Mouse (Mus musculus): ENCODE data around the gene Samt4. TPM values are rescaled to one million over a fixed set of nuclear protein-coding genes. Genes with fewer than 3 reads are reported as not detected.

The Samt4 gene
- not detected for total RNA-seq (2023)

GRCm38 (mm10) chrX:154481702-154482101 lies at the start of gene Samt4:
TSS of gene Samt4 (plus strand) at chrX:154482002.

Other genes starting within 250 kb of the Samt4 start
- not detected for gene 4930524N10Rik, start 138.6 kb upstream of the Samt4 start, total RNA-seq (2023)
- gene Samt2, start 97.4 kb downstream of the Samt4 start, total RNA-seq (2023): not detected

Data from neutrophil, adult 83 days (primary cell).